Mouse (Mus musculus) ES-Bruce4 (cell line): ENCODE results near the gene Rgs7bp. TPM values are rescaled to one million over a fixed set of nuclear protein-coding genes. Genes with fewer than 3 reads are reported as not detected.

Source experiments
- H3K27ac ChIP-seq: 2 replicates; pipeline ENCODE4 v1.5.1; 2012; ENCODE audit warnings: low read length, inconsistent platforms; ENCODE audit not compliant: insufficient read depth
- H3K27me3 ChIP-seq: 2 replicates; pipeline ENCODE4 v1.6.1; 2012; ENCODE audit warnings: mild to moderate bottlenecking, low read length, inconsistent platforms; ENCODE audit not compliant: control insufficient read depth, poor library complexity, insufficient read depth, severe bottlenecking
- H3K36me3 ChIP-seq: 2 replicates; pipeline ENCODE4 v1.6.1; 2012; ENCODE audit warnings: inconsistent platforms, mild to moderate bottlenecking, low read length, moderate library complexity; ENCODE audit not compliant: control insufficient read depth, poor library complexity, insufficient read depth, severe bottlenecking
- H3K4me1 ChIP-seq: one replicate; pipeline ENCODE4 v1.8.1; 2011; ENCODE audit warnings: low read length; ENCODE audit not compliant: control insufficient read depth, insufficient read depth
- H3K4me3 ChIP-seq: 2 replicates; pipeline ENCODE4 v1.5.1; 2011; ENCODE audit warnings: low read depth, mild to moderate bottlenecking, low read length
- H3K9ac ChIP-seq: 2 replicates; pipeline ENCODE4 v1.6.1; 2012; ENCODE audit warnings: low read depth, mild to moderate bottlenecking, inconsistent platforms; ENCODE audit not compliant: poor library complexity, severe bottlenecking
- H3K9me3 ChIP-seq: replicated peaks from 2 replicates; pipeline ENCODE4 v1.6.1; 2012; ENCODE audit warnings: mild to moderate bottlenecking, low read length, inconsistent platforms; ENCODE audit not compliant: control insufficient read depth, poor library complexity, insufficient read depth, severe bottlenecking
- CTCF ChIP-seq: IDR thresholded peaks from one replicate; pipeline ENCODE4 v1.8.1; 2011; ENCODE audit warnings: low read depth, low read length
- EP300 ChIP-seq: IDR thresholded peaks from 2 replicates; pipeline ENCODE4 v1.6.1; 2011; ENCODE audit warnings: low read depth, low read length; ENCODE audit not compliant: insufficient read depth
- POLR2A ChIP-seq: IDR thresholded peaks from one replicate; pipeline ENCODE4 v1.8.1; 2011; ENCODE audit warnings: low read length; ENCODE audit not compliant: insufficient read depth
- polyA plus RNA-seq: library from polyadenylated mRNA; stranded (reverse); fragments of >200 nt; gene quantifications from 2 replicates; pipeline ENCODE4 v1.2.4, GENCODE M21; 2011; ENCODE audit warnings: low read depth; ENCODE audit not compliant: missing spikeins, insufficient read depth, insufficient read length

Gene Rgs7bp
- polyA plus RNA-seq, 1 experiment: 0.09 TPM

- Histone ChIP-seq H3K36me3 (no peaks in the 10 kb centered on the region), H3K4me1 (no peaks in the 10 kb centered on the region), H3K9me3 (no peaks in the 10 kb centered on the region), H3K27ac (no peak overlapping the region), H3K4me3 (no peak overlapping the region), H3K9ac (no peak overlapping the region), H3K27me3 (peaks cover 2% of the 10 kb centered on the region)
- TF ChIP-seq POLR2A (no peak), CTCF (no peak), EP300 (no peak)
Measured at GRCm38 (mm10) chr13:105048662-105049061, 6.1 kb downstream of the Rgs7bp start.

- Histone ChIP-seq H3K27ac (no peak overlapping the region), H3K4me1 (no peaks in the 10 kb centered on the region), H3K27me3 (peaks cover 2% of the 10 kb centered on the region), H3K4me3 (no peak overlapping the region), H3K9me3 (no peaks in the 10 kb centered on the region), H3K36me3 (no peaks in the 10 kb centered on the region), H3K9ac (no peak overlapping the region)
- TF ChIP-seq EP300: no peak
- TF ChIP-seq CTCF: no peak
- TF ChIP-seq POLR2A: no peak
Measured at GRCm38 (mm10) chr13:105047377-105047776, 7.4 kb downstream of the Rgs7bp start.

- H3K4me3 ChIP-seq: no peak overlapping the region
- H3K27me3 ChIP-seq: peaks cover 2% of the 10 kb centered on the region; the same call in 1 of the 2 replicates
- TF ChIP-seq CTCF (no peak), EP300 (no peak), POLR2A (no peak)
- no peaks in the 10 kb centered on the region for H3K9me3 ChIP-seq
- H3K36me3 ChIP-seq: no peaks in the 10 kb centered on the region
- no peak overlapping the region for H3K9ac ChIP-seq
- no peak overlapping the region for H3K27ac ChIP-seq
- no peaks in the 10 kb centered on the region for H3K4me1 ChIP-seq
Measured at GRCm38 (mm10) chr13:105043882-105044281, 10.8 kb downstream of the Rgs7bp start.

- Histone ChIP-seq H3K9ac (no peak overlapping the region), H3K36me3 (no peaks in the 10 kb centered on the region), H3K27ac (no peak overlapping the region), H3K4me3 (no peak overlapping the region), H3K4me1 (no peaks in the 10 kb centered on the region), H3K9me3 (no peaks in the 10 kb centered on the region), H3K27me3 (no peaks in the 10 kb centered on the region; the same call in 1 of the 2 replicates)
- no peak for TF ChIP-seq EP300
- no peak for TF ChIP-seq CTCF
- no peak for TF ChIP-seq POLR2A
Measured at GRCm38 (mm10) chr13:105038334-105038733, 16.4 kb downstream of the Rgs7bp start.

- H3K4me3 ChIP-seq: no peak overlapping the region
- H3K36me3 ChIP-seq: no peaks in the 10 kb centered on the region
- H3K27me3 ChIP-seq: no peaks in the 10 kb centered on the region; the same call in 1 of the 2 replicates
- TF ChIP-seq POLR2A: no peak
- no peak for TF ChIP-seq CTCF
- no peak overlapping the region for H3K9ac ChIP-seq
- H3K4me1 ChIP-seq: no peaks in the 10 kb centered on the region
- no peaks in the 10 kb centered on the region for H3K9me3 ChIP-seq
- H3K27ac ChIP-seq: no peak overlapping the region
Measured at GRCm38 (mm10) chr13:105037816-105038215, 16.9 kb downstream of the Rgs7bp start.

GRCm38 (mm10) chr13:105031882-105032281 lies 22.8 kb downstream of the Rgs7bp start:
- no peaks in the 10 kb centered on the region for H3K9me3 ChIP-seq
- H3K36me3 ChIP-seq: no peaks in the 10 kb centered on the region
- TF ChIP-seq EP300: no peak
- no peak for TF ChIP-seq POLR2A
- TF ChIP-seq CTCF: no peak
- no peak overlapping the region for H3K4me3 ChIP-seq
- no peaks in the 10 kb centered on the region for H3K4me1 ChIP-seq
- H3K27me3 ChIP-seq: no peaks in the 10 kb centered on the region
- no peak overlapping the region for H3K9ac ChIP-seq
- H3K27ac ChIP-seq: no peak overlapping the region
